Mouse (Mus musculus): Measurements from ENCODE around the gene Mcur1. TPM values are rescaled to one million over a fixed set of nuclear protein-coding genes. Genes with fewer than 3 reads are reported as not detected.

Gene Mcur1
- total RNA-seq, 1 experiment: 2.0 TPM

DNA sequence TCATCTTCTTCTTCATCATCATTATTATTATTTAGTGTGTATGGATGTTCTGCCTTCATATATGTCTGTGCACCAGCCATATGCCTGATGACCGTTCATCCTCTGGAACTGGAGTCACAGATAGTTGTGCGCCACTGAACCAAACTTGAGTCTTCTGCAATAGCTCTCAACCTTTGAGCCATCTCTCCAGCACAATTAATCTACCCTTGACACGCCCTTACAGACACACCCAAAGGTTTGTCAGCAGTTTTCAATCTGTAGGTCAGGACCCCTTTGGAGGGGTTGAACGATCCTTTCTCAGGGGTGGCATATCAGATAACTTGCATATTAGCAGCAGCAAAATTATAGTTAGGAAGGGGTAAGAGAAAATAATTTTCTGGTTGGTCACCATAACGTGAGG is 4.7 kb upstream of the Mcur1 start:
- Histone ChIP-seq H3K4me1 (ENCODE audit: control insufficient read depth in 2 of 2, insufficient read depth in 2 of 2, low read length in 2 of 2, poor library complexity in 1 of 2) (peaks cover 5 to 7% of the 10 kb centered on the region in 2 experiments; a peak in 3 of 4 replicates), H3K27ac (ENCODE audit: insufficient read depth, low read depth, low read length, poor library complexity, severe bottlenecking) (no peak overlapping the region), H3K9me3 (ENCODE audit: control insufficient read depth, insufficient read depth, low read depth, low read length) (no peaks in the 10 kb centered on the region), H3K36me3 (ENCODE audit: control insufficient read depth, insufficient read depth, low read length, poor library complexity, severe bottlenecking) (no peaks in the 10 kb centered on the region), H3K9ac (ENCODE audit: insufficient read depth, low read depth, low read length, poor library complexity, severe bottlenecking) (no peak overlapping the region), H3K4me3 (ENCODE audit: insufficient read depth in 1 of 2, low read depth in 1 of 2, low read length in 2 of 2, poor library complexity in 1 of 2, severe bottlenecking in 1 of 2) (no peak overlapping the region)
- TF ChIP-seq ZNF384 (IDR thresholded peaks at IDR 0.05; ENCODE audit: low read depth, low read length) (no peak), MAFK (IDR thresholded peaks at IDR 0.05; ENCODE audit: insufficient read depth, low read depth, low read length) (no peak), CHD2 (IDR thresholded peaks at IDR 0.05; ENCODE audit: low read depth, low read length) (no peak), HCFC1 (IDR thresholded peaks at IDR 0.05; ENCODE audit: borderline replicate concordance, insufficient read depth, low read length) (no peak), ZC3H11A (IDR thresholded peaks at IDR 0.05; ENCODE audit: borderline replicate concordance, low read depth, low read length) (no peak)
- in situ Hi-C loops (cut with MboI; ENCODE audit: low sequenced_read_pairs in 2 of 2, unreplicated experiment in 2 of 2): no loop called here
- no peak for DNase-seq (ENCODE audit: low read depth, low spot score)

DNA sequence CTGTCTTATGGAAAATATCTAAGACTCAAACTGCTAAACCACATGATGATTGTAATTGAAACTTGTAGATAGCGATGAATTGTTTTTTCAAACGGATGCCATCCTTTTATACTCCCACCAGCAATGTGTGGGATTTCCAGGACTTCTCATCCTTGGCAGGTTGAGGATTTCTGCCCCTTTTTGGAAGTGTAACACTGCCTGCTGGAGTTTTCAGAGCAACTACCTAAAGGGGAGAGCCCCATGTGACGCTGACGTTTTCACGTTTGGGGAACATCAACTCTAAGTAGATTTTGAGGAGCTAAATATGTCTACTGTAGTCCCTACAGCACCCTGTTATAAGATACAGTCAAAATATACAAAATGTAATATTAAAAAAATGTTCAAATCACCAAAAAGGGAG is 2.7 kb upstream of the Mcur1 start:
- H3K9me3 ChIP-seq (ENCODE audit: control insufficient read depth, insufficient read depth, low read depth, low read length): no peaks in the 10 kb centered on the region
- H3K27ac ChIP-seq (ENCODE audit: insufficient read depth, low read depth, low read length, poor library complexity, severe bottlenecking): no peak overlapping the region
- TF ChIP-seq HCFC1 (IDR thresholded peaks at IDR 0.05; ENCODE audit: borderline replicate concordance, insufficient read depth, low read length) (no peak), CHD2 (IDR thresholded peaks at IDR 0.05; ENCODE audit: low read depth, low read length) (no peak), MAFK (IDR thresholded peaks at IDR 0.05; ENCODE audit: insufficient read depth, low read depth, low read length) (no peak), ZNF384 (IDR thresholded peaks at IDR 0.05; ENCODE audit: low read depth, low read length) (no peak), ZC3H11A (IDR thresholded peaks at IDR 0.05; ENCODE audit: borderline replicate concordance, low read depth, low read length) (no peak)
- no peak for DNase-seq (ENCODE audit: low read depth, low spot score)
- in situ Hi-C loops (cut with MboI; ENCODE audit: low sequenced_read_pairs in 2 of 2, unreplicated experiment in 2 of 2): no loop called here
- H3K36me3 ChIP-seq (ENCODE audit: control insufficient read depth, insufficient read depth, low read length, poor library complexity, severe bottlenecking): no peaks in the 10 kb centered on the region
- no peak overlapping the region for H3K9ac ChIP-seq (ENCODE audit: insufficient read depth, low read depth, low read length, poor library complexity, severe bottlenecking)
- no peak overlapping the region for H3K4me3 ChIP-seq (ENCODE audit: insufficient read depth in 1 of 2, low read depth in 1 of 2, low read length in 2 of 2, poor library complexity in 1 of 2, severe bottlenecking in 1 of 2)
- peaks cover 5 to 7% of the 10 kb centered on the region in 2 experiments; a peak in 3 of 4 replicates for H3K4me1 ChIP-seq (ENCODE audit: control insufficient read depth in 2 of 2, insufficient read depth in 2 of 2, low read length in 2 of 2, poor library complexity in 1 of 2)

- peaks cover 5% of the 10 kb centered on the region in 2 experiments; a peak in 2 of 4 replicates for H3K4me1 ChIP-seq (ENCODE audit: control insufficient read depth in 2 of 2, insufficient read depth in 2 of 2, low read length in 2 of 2, poor library complexity in 1 of 2)
- H3K36me3 ChIP-seq (ENCODE audit: control insufficient read depth, insufficient read depth, low read length, poor library complexity, severe bottlenecking): no peaks in the 10 kb centered on the region
- DNase-seq (ENCODE audit: low read depth, low spot score): no peak
- H3K9me3 ChIP-seq (ENCODE audit: control insufficient read depth, insufficient read depth, low read depth, low read length): no peaks in the 10 kb centered on the region
- TF ChIP-seq ZC3H11A (IDR thresholded peaks at IDR 0.05; ENCODE audit: borderline replicate concordance, low read depth, low read length): no peak
- TF ChIP-seq HCFC1 (IDR thresholded peaks at IDR 0.05; ENCODE audit: borderline replicate concordance, insufficient read depth, low read length): no peak
- TF ChIP-seq CHD2 (IDR thresholded peaks at IDR 0.05; ENCODE audit: low read depth, low read length): no peak
- no peak for TF ChIP-seq MAFK (IDR thresholded peaks at IDR 0.05; ENCODE audit: insufficient read depth, low read depth, low read length)
- no peak for TF ChIP-seq ZNF384 (IDR thresholded peaks at IDR 0.05; ENCODE audit: low read depth, low read length)
- peak overlapping the region; percentile 78 to 92 for H3K4me3 ChIP-seq (ENCODE audit: insufficient read depth in 1 of 2, low read depth in 1 of 2, low read length in 2 of 2, poor library complexity in 1 of 2, severe bottlenecking in 1 of 2)
- H3K9ac ChIP-seq (ENCODE audit: insufficient read depth, low read depth, low read length, poor library complexity, severe bottlenecking): peak overlapping the region; percentile 50; the same call in 1 of the 2 replicates
- in situ Hi-C loops (cut with MboI; ENCODE audit: low sequenced_read_pairs in 2 of 2, unreplicated experiment in 2 of 2): no loop called here
- no peak overlapping the region for H3K27ac ChIP-seq (ENCODE audit: insufficient read depth, low read depth, low read length, poor library complexity, severe bottlenecking)
Observed at GRCm38 (mm10) chr13:43560458-43561411, 744 bp upstream of the Mcur1 start.

GRCm38 (mm10) chr13:43558959-43559358 is 1.0 kb downstream of the Mcur1 start:
- no peak overlapping the region for H3K9ac ChIP-seq (ENCODE audit: insufficient read depth, low read depth, low read length, poor library complexity, severe bottlenecking)
- peaks cover 2 to 5% of the 10 kb centered on the region in 2 experiments; a peak in 2 of 4 replicates for H3K4me1 ChIP-seq (ENCODE audit: control insufficient read depth in 2 of 2, insufficient read depth in 2 of 2, low read length in 2 of 2, poor library complexity in 1 of 2)
- H3K4me3 ChIP-seq (ENCODE audit: insufficient read depth in 1 of 2, low read depth in 1 of 2, low read length in 2 of 2, poor library complexity in 1 of 2, severe bottlenecking in 1 of 2): peak overlapping the region in 1 of 2 experiments; percentile 78; a peak in 3 of 4 replicates

More at GRCm38 (mm10) chr13:43558959-43559358, 1.0 kb downstream of the Mcur1 start:
- no peak for DNase-seq (ENCODE audit: low read depth, low spot score)
- H3K36me3 ChIP-seq (ENCODE audit: control insufficient read depth, insufficient read depth, low read length, poor library complexity, severe bottlenecking): no peaks in the 10 kb centered on the region
- TF ChIP-seq HCFC1 (IDR thresholded peaks at IDR 0.05; ENCODE audit: borderline replicate concordance, insufficient read depth, low read length) (no peak), CHD2 (IDR thresholded peaks at IDR 0.05; ENCODE audit: low read depth, low read length) (no peak), MAFK (IDR thresholded peaks at IDR 0.05; ENCODE audit: insufficient read depth, low read depth, low read length) (no peak)
- no peaks in the 10 kb centered on the region for H3K9me3 ChIP-seq (ENCODE audit: control insufficient read depth, insufficient read depth, low read depth, low read length)
- in situ Hi-C loops (cut with MboI; ENCODE audit: low sequenced_read_pairs in 2 of 2, unreplicated experiment in 2 of 2): no loop called here
- no peak overlapping the region for H3K27ac ChIP-seq (ENCODE audit: insufficient read depth, low read depth, low read length, poor library complexity, severe bottlenecking)

Data from ES-E14 (cell line).